Mouse (Mus musculus): ENCODE data around the gene Sirpb1a.
"Not testable (repeated sequence)": the region's sequence is repeated elsewhere in the genome, so short reads cannot be mapped to it uniquely, and the experiment has no call there.

The Sirpb1a gene

DNA sequence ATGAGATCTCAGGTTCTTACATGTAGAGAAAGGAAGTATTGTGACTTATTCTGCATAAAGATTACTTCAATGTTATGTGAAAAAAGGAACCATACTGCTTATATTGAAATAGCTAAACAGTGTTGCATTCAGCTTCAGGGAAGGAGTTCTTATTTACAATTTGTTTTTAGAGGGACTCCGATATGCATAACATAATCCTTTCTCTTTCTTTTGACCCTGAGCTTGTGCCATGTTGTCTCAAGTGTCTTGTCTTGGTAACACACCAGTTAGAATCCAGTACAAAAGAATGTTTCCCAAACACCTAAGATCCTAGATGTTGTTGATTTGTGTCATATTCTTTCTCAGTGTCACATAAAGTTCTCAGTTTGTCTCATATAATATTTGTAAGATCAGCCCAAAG is at the start of gene Sirpb1a:
TSS of gene Sirpb1a (minus strand) at position 74 of the 400 bp plus-strand sequence.
- not testable (repeated sequence) for DNase-seq (ENCODE audit: low read depth, low spot score)

DNA sequence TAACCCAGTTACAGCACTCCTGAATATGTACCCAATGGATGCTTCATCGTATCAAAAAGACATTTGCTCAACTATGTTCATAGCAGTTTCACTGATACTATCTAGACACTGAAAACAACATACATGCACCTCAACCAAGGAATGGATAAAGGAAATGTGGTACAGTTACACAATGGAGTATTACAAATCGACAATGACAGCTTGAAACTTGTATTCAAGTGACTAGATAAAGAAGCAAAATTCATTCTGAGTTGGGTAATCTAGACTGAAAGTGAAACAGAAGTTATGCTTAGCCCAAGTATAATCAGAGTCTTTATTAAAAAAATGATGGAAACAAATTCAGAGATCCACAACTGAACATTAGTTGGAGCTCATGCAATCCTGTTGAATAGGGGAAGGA is 48.5 kb upstream of the Sirpb1a start:
- not testable (repeated sequence) for DNase-seq (ENCODE audit: low read depth, low spot score)

DNA sequence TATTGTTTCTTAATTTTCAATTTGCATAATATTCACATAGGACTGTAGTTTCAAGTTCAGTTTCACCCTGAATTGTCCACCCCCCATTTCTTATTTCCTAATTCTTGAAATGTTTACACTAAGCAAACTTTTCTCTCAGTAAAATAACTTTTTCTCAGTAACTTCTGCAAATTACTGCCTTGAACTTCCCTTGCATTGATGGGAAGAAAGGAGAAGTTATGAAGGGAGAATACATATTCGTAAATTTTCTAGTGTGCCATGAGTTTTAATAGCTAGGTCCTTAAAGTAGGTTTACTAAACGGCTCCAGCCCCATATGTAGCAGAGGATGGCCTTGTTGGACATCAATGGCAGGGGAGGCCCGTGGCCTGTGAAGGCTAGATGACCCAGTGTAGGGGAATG is 43.8 kb upstream of the Sirpb1a start:
- not testable (repeated sequence) for DNase-seq (ENCODE audit: low read depth, low spot score)

DNA sequence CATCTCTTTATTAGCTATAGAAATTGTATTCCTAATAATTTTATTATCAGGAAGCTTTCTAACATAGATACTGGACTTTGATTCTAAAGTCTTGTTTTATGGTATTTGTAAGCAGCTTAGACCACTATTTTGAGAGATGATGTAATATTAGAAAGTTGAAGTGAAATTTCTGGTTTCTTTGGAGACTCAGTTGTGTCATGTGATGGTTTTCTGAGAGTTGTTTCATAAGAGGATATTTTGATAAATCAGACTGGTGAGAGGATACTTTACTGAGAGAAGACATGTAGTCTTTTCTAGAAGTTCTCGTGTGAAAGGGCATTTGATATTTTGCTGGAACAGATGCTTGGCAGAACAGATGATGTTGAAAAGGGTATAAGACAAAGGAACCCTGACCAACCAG is 17.6 kb upstream of the Sirpb1a start:
- not testable (repeated sequence) for DNase-seq (ENCODE audit: low read depth, low spot score)

DNA sequence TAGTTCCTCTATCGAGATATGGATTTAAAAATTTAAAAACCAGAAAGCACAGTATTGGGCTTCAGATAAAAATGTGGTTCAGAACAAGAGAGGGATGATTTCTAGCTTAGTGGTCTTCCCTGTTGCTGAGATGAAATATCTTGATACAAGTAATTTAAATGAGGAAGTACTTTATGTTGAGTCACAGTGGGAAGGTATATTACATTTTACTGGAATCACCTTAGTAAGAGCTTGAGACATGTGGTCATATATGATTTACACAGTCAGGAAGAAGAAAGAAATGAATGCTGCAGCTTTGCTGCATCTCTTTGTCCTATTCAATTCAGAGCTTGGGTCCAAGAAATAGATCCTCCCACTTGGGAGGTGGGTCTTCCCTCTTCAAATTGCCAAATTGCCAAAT is 13.5 kb upstream of the Sirpb1a start:
- not testable (repeated sequence) for DNase-seq (ENCODE audit: low read depth, low spot score)

DNA sequence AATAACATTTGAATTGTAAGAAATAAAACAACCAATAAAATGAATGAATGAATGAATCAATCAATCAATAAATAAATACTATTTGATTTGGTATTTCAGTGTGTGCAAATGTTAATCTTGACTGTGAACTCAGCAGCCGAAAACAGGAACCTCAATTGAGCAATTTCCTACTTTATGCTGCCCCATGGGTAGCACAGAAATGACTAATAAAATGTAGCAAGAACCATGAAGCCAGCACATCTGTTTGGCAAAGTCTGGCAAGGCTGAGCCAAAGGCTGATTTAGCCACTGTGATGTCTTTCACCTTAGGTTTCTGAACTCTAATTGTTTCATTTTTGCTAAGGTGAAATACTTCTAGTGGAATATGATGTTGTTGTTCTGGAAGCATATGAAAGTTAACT is 1.6 kb upstream of the Sirpb1a start:
- DNase-seq (ENCODE audit: low read depth, low spot score) = no peak

DNA sequence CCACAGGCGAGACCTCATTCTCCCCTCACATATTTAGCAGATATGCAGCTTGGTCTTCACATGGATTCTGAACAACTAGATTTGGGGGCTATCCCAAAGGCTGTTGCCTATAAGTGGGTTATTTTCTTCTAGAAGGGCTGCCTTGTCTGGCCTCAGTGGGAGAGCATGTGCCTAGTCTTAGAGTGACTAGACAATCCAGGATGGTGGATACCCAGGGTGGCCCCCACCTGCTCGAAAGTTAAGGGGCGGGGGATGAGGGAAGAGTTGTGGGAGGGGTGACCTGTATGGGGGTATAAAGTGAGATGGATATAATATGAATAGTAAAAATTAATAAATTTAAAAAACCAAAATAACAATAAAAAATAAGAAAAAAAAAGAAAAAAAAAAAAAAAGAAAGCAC is 70.6 kb downstream of the Sirpb1a start:
- not testable (repeated sequence) for DNase-seq (ENCODE audit: low read depth, low spot score)

DNA sequence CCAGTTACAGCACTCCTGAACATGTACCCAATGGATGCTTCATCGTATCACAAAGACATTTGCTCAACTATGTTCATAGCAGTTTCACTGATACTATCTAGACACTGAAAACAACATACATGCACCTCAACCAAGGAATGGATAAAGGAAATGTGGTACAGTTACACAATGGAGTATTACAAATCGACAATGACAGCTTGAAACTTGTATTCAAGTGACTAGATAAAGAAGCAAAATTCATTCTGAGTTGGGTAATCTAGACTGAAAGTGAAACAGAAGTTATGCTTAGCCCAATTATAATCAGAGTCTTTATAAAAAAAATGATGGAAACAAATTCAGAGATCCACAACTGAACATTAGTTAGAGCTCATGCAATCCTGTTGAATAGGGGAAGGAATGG is 76.0 kb downstream of the Sirpb1a start:
- not testable (repeated sequence) for DNase-seq (ENCODE audit: low read depth, low spot score)

DNA sequence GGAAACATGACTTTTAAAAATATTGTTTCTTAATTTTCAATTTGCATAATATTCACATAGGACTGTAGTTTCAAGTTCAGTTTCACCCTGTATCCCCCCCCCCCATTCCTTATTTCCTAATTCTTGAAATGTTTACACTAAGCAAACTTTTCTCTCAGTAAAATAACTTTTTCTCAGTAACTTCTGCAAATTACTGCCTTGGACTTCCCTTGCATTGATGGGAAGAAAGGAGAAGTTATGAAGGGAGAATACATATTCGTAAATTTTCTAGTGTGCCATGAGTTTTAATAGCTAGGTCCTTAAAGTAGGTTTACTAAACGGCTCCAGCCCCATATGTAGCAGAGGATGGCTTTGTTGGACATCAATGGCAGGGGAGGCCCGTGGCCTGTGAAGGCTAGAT is 80.7 kb downstream of the Sirpb1a start:
- not testable (repeated sequence) for DNase-seq (ENCODE audit: low read depth, low spot score)

DNA sequence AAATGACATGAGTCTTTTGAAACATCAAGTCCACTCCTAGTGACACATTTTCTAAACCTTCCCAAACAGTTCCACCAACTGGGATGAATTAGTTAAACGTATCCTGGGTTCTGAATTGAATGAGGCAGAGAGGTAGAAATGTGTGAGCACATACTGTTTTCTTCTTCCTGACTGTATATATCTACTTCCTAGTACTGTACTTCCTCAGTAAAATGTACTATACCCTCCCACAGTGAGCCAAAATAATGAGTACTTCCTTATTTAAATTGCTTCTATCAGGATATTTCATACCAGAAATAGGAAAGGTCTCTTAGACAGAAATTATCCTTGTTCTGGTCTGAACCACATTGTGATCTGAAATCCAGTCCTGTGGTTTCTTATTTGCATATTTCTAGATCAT is 86.0 kb downstream of the Sirpb1a start:
- no peak for DNase-seq (ENCODE audit: low read depth, low spot score)

DNA sequence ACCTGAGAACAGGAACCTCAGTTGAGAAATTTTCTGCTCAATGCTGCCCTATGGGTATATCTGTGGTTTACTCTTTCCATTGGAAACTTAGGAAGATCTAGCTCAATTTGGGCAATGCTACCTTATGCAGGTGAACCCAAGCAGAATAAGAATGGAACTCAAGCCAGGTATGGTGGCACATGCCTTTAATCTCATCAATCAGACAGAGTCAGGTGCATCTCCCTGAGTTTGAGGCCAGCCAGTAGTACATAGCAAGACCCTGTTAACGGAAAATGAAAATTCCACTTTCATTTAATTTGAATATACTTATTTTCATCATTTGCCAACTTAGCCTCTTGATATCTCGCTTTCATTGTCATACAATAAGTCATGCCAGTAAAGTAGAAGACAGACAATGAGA is 92.1 kb downstream of the Sirpb1a start:
- DNase-seq (ENCODE audit: low read depth, low spot score) = no peak

DNA sequence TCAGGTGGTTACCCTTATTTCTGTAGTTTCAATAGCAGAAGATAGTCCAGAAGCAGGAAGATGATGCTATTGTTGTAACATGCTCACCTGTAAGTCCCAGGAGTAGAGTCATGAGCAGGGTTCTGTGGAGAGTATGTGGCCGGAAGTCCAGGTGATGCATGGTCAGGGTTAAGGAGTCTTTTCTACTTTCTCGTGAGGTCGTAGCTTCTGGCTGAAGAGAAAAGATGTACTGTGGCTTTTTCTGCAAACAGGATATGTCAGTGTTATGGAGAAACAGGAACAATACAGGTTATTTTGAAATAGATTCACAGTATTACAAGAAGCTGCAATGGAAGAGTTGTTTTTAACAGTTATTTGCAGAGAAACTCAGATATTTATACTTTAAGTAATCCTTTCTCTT is 94.3 kb downstream of the Sirpb1a start, which contains the start of gene Gm9733:
TSS of gene Gm9733 (minus strand) at position 240 of the 400 bp plus-strand sequence.
- DNase-seq (ENCODE audit: low read depth, low spot score) = no peak

DNA sequence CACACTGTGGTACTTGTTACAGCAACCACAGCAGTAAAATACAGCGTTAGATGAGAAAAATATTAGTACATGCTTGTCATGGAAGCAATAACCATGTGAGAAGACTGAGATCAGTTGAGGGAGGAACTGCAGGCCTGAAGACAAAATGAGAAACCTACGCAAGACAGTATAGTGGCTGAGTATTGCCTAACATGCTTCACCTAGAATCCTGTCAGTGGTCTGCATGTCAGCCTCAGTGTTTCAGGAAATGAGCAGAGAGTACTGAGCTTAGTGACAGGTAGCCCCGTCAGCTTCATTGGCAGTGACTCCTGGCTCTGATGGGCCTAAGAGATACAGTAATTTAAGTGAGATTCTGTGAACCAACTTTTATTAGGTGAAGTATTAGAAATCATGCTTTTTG is 94.8 kb downstream of the Sirpb1a start:
- no peak for DNase-seq (ENCODE audit: low read depth, low spot score)

DNA sequence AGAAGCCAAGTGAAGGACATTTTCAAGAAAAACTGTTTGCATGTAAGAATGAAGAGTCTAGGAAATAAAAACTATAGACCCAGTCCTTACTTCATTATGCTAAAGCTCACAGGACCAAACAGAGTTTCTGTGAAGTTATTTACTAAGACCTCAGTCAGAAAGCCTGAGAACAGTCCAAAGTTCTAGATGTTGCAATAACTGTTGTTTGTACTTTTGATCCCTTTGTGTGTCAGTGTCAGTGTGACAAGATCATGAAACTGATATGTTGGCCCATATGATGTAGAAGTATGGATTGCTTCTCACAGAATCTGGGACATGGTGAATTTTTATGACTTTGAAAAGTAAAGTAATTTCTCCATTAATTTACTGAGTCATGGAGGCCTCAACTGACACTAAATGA is 96.8 kb downstream of the Sirpb1a start:
- no peak for DNase-seq (ENCODE audit: low read depth, low spot score)

Data from CD4-positive helper T cell, adult 2 months (primary cell).